Mouse (Mus musculus): ENCODE measurements at regions not wholly inside any gene's neighbourhood (a gene's known extent, or its start where the extent isn't known, plus 50 kb on each side); places are given as distances from the start of the nearest gene placed in this dataset.

DNA sequence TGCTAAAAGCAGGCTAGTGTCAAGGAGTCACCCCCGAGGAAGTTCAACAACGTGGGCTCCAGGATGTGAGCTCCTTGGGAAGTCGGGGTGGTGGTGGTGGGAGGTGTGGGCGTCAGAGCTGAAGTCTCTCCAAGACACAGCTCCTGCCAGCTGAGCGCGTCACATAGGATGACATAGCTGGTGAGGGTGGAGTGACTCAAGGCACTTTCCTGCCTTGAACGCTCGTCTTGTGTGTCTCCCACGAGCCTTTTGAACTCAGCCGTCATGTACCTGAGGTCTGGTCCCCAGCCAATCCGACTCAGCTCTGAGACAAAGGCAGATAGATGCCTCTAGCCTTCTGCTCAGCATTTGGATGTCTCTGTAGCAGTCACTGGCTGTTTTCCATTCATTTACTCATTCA is 65.4 kb upstream of the 1600014C23Rik start:
- no peak overlapping the region for H3K4me3 ChIP-seq (replicated peaks in 1 of 3; ENCODE audit: low read depth in 2 of 3, low read length in 2 of 3, poor library complexity in 1 of 3)
- H3K9ac ChIP-seq (ENCODE audit: insufficient read depth, low read depth): no peak overlapping the region
- peaks cover 21% of the 10 kb centered on the region for H3K9me3 ChIP-seq (replicated peaks; ENCODE audit: low read length)
- no peak overlapping the region for H3K4me2 ChIP-seq (ENCODE audit: insufficient read depth, low read depth, poor library complexity, severe bottlenecking)
- H3K4me1 ChIP-seq (ENCODE audit: control insufficient read depth in 1 of 2, insufficient read depth in 2 of 2): no peaks in the 10 kb centered on the region
- in situ Hi-C loops (cut with MboI; ENCODE audit: low pct_ligation_motif_present, low pct_unique_long_range_greater_than_20kb, low sequenced_read_pairs) (no loop called here), dilution Hi-C loops (cut with MboI; ENCODE audit: extremely low pct_ligation_motif_present, extremely low pct_unique_long_range_greater_than_20kb, low sequenced_read_pairs) (no loop called here)
- H3K27me3 ChIP-seq (replicated peaks): peaks cover 84% of the 10 kb centered on the region
- DNase-seq (ENCODE audit: extremely low read depth): no peak
- no peak overlapping the region for H3K27ac ChIP-seq (ENCODE audit: insufficient read depth, low read depth)
- TF ChIP-seq USF2 (conservative IDR thresholded peaks at IDR 0.05; ENCODE audit: low read depth, low read length) (no peak), MEF2A (IDR thresholded peaks at IDR 0.05; ENCODE audit: borderline replicate concordance, low read depth, low read length) (no peak), E2F4 (IDR thresholded peaks at IDR 0.05; ENCODE audit: insufficient replicate concordance, low read depth, low read length) (no peak), SIN3A (IDR thresholded peaks at IDR 0.05; ENCODE audit: low read length) (no peak), ZNF384 (IDR thresholded peaks at IDR 0.05; ENCODE audit: low read depth, low read length) (no peak), ZC3H11A (IDR thresholded peaks at IDR 0.05; ENCODE audit: low read depth, low read length) (no peak), MAZ (IDR thresholded peaks at IDR 0.05; ENCODE audit: low read depth, low read length) (no peak), RAD21 (IDR thresholded peaks at IDR 0.05; ENCODE audit: low read depth, low read length) (no peak), CTCF (conservative IDR thresholded peaks at IDR 0.05 in 1 of 2, IDR thresholded peaks at IDR 0.05 in 1 of 2; ENCODE audit: low read depth in 2 of 2, low read length in 2 of 2) (no peak), EP300 (IDR thresholded peaks at IDR 0.05; ENCODE audit: low read length) (no peak), ZKSCAN1 (IDR thresholded peaks at IDR 0.05; ENCODE audit: borderline replicate concordance, low read depth, low read length) (no peak), POLR2AphosphoS2 (IDR thresholded peaks at IDR 0.05; ENCODE audit: low read depth, low read length) (no peak), ELF1 (IDR thresholded peaks at IDR 0.05; ENCODE audit: low read depth, low read length) (no peak), ETS1 (conservative IDR thresholded peaks at IDR 0.05; ENCODE audit: low read depth, low read length) (no peak), MAFK (IDR thresholded peaks at IDR 0.05; ENCODE audit: insufficient replicate concordance, low read length) (no peak), MYC (IDR thresholded peaks at IDR 0.05; ENCODE audit: low read depth, low read length) (no peak), TBP (conservative IDR thresholded peaks at IDR 0.05; ENCODE audit: low read depth, low read length) (no peak), MAX (IDR thresholded peaks at IDR 0.05; ENCODE audit: low read length) (no peak), CHD2 (IDR thresholded peaks at IDR 0.05; ENCODE audit: low read length) (no peak)
- no peaks in the 10 kb centered on the region for H3K36me3 ChIP-seq (replicated peaks in 1 of 2; ENCODE audit: control insufficient read depth in 1 of 2, insufficient read depth in 1 of 2, low read length in 1 of 2)
- H3K79me2 ChIP-seq (replicated peaks; ENCODE audit: control insufficient read depth, extremely low read depth, insufficient read depth, poor library complexity, severe bottlenecking): no peaks in the 10 kb centered on the region

DNA sequence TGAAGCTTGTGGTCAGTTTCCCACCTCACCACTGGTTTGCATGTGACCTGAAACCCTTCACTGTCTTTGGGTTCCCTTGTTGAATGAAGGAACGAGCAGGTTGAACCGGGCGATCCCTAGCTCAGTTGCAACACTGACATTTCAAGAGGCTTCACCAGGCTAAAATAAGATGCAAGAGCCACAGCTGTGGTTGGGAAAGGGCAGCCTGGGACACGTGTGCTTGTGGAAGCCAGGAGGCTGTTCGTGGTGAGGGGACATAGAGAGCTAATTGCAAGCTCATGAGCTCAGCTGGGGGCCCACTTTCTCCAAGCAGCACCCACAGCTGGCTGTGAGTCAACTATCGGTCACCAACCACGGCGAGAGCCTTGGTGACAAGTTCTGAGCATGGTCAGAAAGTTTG is 64.8 kb upstream of the 1600014C23Rik start:
- no peak for DNase-seq (ENCODE audit: extremely low read depth)
- Histone ChIP-seq H3K4me2 (ENCODE audit: insufficient read depth, low read depth, poor library complexity, severe bottlenecking) (no peak overlapping the region), H3K4me3 (replicated peaks in 1 of 3; ENCODE audit: low read depth in 2 of 3, low read length in 2 of 3, poor library complexity in 1 of 3) (no peak overlapping the region), H3K4me1 (ENCODE audit: control insufficient read depth in 1 of 2, insufficient read depth in 2 of 2) (no peaks in the 10 kb centered on the region), H3K36me3 (replicated peaks in 1 of 2; ENCODE audit: control insufficient read depth in 1 of 2, insufficient read depth in 1 of 2, low read length in 1 of 2) (no peaks in the 10 kb centered on the region), H3K9ac (ENCODE audit: insufficient read depth, low read depth) (no peak overlapping the region), H3K27me3 (replicated peaks) (peaks cover 84% of the 10 kb centered on the region), H3K79me2 (replicated peaks; ENCODE audit: control insufficient read depth, extremely low read depth, insufficient read depth, poor library complexity, severe bottlenecking) (no peaks in the 10 kb centered on the region), H3K9me3 (replicated peaks; ENCODE audit: low read length) (peaks cover 23% of the 10 kb centered on the region), H3K27ac (ENCODE audit: insufficient read depth, low read depth) (no peak overlapping the region)
- dilution Hi-C loops (cut with MboI; ENCODE audit: extremely low pct_ligation_motif_present, extremely low pct_unique_long_range_greater_than_20kb, low sequenced_read_pairs) (no loop called here), in situ Hi-C loops (cut with MboI; ENCODE audit: low pct_ligation_motif_present, low pct_unique_long_range_greater_than_20kb, low sequenced_read_pairs) (no loop called here)
- TF ChIP-seq ELF1 (IDR thresholded peaks at IDR 0.05; ENCODE audit: low read depth, low read length) (no peak), ETS1 (conservative IDR thresholded peaks at IDR 0.05; ENCODE audit: low read depth, low read length) (no peak), EP300 (IDR thresholded peaks at IDR 0.05; ENCODE audit: low read length) (no peak), POLR2AphosphoS2 (IDR thresholded peaks at IDR 0.05; ENCODE audit: low read depth, low read length) (no peak), TBP (conservative IDR thresholded peaks at IDR 0.05; ENCODE audit: low read depth, low read length) (no peak), RCOR1 (conservative IDR thresholded peaks at IDR 0.05; ENCODE audit: low read depth, low read length) (no peak), IRF4 (IDR thresholded peaks at IDR 0.05; ENCODE audit: low read depth, low read length) (no peak), ZKSCAN1 (IDR thresholded peaks at IDR 0.05; ENCODE audit: borderline replicate concordance, low read depth, low read length) (no peak), CHD2 (IDR thresholded peaks at IDR 0.05; ENCODE audit: low read length) (no peak), CHD1 (IDR thresholded peaks at IDR 0.05; ENCODE audit: low read depth, low read length) (no peak), MAFK (IDR thresholded peaks at IDR 0.05; ENCODE audit: insufficient replicate concordance, low read length) (no peak), BHLHE40 (IDR thresholded peaks at IDR 0.05; ENCODE audit: low read depth, low read length) (no peak), SIN3A (IDR thresholded peaks at IDR 0.05; ENCODE audit: low read length) (no peak), ZMIZ1 (IDR thresholded peaks at IDR 0.05; ENCODE audit: low read depth, low read length) (no peak)

All from CH12.LX (cell line).